Mouse (Mus musculus): ENCODE data around the gene Cyp2j9.
"Not testable (repeated sequence)": the region's sequence is repeated elsewhere in the genome, so short reads cannot be mapped to it uniquely, and the experiment has no call there.

Gene Cyp2j9

GRCm38 (mm10) chr4:96590911-96591790 is at the start of gene Cyp2j9:
Gene Cyp2j9, minus strand, starts transcription at chr4:96591578.
- peak; percentile 64 to 79 for DNase-seq (ENCODE audit: low spot score in 2 of 2)

- no peak for DNase-seq (ENCODE audit: low spot score in 2 of 2)
These were observed 44.1 kb upstream of the Cyp2j9 start for GRCm38 (mm10) chr4:96635455-96635854.

GRCm38 (mm10) chr4:96622474-96622873 is 31.1 kb upstream of the Cyp2j9 start:
- DNase-seq (ENCODE audit: low spot score in 2 of 2), result no peak

GRCm38 (mm10) chr4:96591791-96592150 is 393 bp upstream of the Cyp2j9 start:
- peak in 1 of 2 experiments; percentile 42 for DNase-seq (ENCODE audit: low spot score in 2 of 2)

GRCm38 (mm10) chr4:96581425-96582088 is 9.8 kb downstream of the Cyp2j9 start:
- DNase-seq (ENCODE audit: low spot score in 2 of 2), result no peak

- DNase-seq (ENCODE audit: low spot score in 2 of 2), result not testable (repeated sequence)
These were observed 11.0 kb downstream of the Cyp2j9 start for GRCm38 (mm10) chr4:96580351-96580750.

GRCm38 (mm10) chr4:96569442-96569841 is 21.9 kb downstream of the Cyp2j9 start:
- no peak for DNase-seq (ENCODE audit: low spot score in 2 of 2)

- DNase-seq (ENCODE audit: low spot score in 2 of 2), result no peak
These were observed 23.4 kb downstream of the Cyp2j9 start for GRCm38 (mm10) chr4:96567988-96568387.

GRCm38 (mm10) chr4:96565808-96566207 is 25.6 kb downstream of the Cyp2j9 start:
- DNase-seq (ENCODE audit: low spot score in 2 of 2), result no peak

GRCm38 (mm10) chr4:96560464-96560863 is 30.9 kb downstream of the Cyp2j9 start:
- DNase-seq (ENCODE audit: low spot score in 2 of 2), result no peak

GRCm38 (mm10) chr4:96559781-96560180 is 31.6 kb downstream of the Cyp2j9 start:
- no peak for DNase-seq (ENCODE audit: low spot score in 2 of 2)

- DNase-seq (ENCODE audit: low spot score in 2 of 2), result peak; percentile 33 to 41
These were observed 38.1 kb downstream of the Cyp2j9 start, which contains the start of gene Cyp2j6 for GRCm38 (mm10) chr4:96553133-96553819. Gene Cyp2j6, minus strand, starts transcription at chr4:96553661.

GRCm38 (mm10) chr4:96551619-96552018 is 39.8 kb downstream of the Cyp2j9 start:
- no peak for DNase-seq (ENCODE audit: low spot score in 2 of 2)

- DNase-seq (ENCODE audit: low spot score in 2 of 2), result no peak
These were observed 45.4 kb downstream of the Cyp2j9 start for GRCm38 (mm10) chr4:96545976-96546375.

GRCm38 (mm10) chr4:96525772-96526171 is 65.6 kb downstream of the Cyp2j9 start:
- no peak for DNase-seq (ENCODE audit: low spot score in 2 of 2)

- DNase-seq (ENCODE audit: low spot score in 2 of 2), result no peak
These were observed 69.1 kb downstream of the Cyp2j9 start for GRCm38 (mm10) chr4:96522256-96522655.

Measured in urinary bladder, adult 18-20 months (tissue).